Mouse (Mus musculus): ENCODE measurements around the gene Draxin.
"Not testable (repeated sequence)": the region's sequence is repeated elsewhere in the genome, so short reads cannot be mapped to it uniquely, and the experiment has no call there.

The Draxin gene

GRCm38 (mm10) chr4:148056801-148057200 is 73.7 kb downstream of the Draxin start:
- DNase-seq (ENCODE audit: low read depth, low spot score) = no peak

GRCm38 (mm10) chr4:148056246-148056645 is 74.3 kb downstream of the Draxin start:
- DNase-seq (ENCODE audit: low read depth, low spot score) = no peak

GRCm38 (mm10) chr4:148054961-148055695 is 75.4 kb downstream of the Draxin start:
- DNase-seq (ENCODE audit: low read depth, low spot score) = no peak

- no peak for DNase-seq (ENCODE audit: low read depth, low spot score)
These were observed 77.0 kb downstream of the Draxin start for GRCm38 (mm10) chr4:148053417-148053920.

- DNase-seq (ENCODE audit: low read depth, low spot score) = no peak
These were observed 77.5 kb downstream of the Draxin start for GRCm38 (mm10) chr4:148052976-148053375.

GRCm38 (mm10) chr4:148051886-148052285 is 78.6 kb downstream of the Draxin start:
- DNase-seq (ENCODE audit: low read depth, low spot score) = no peak

- DNase-seq (ENCODE audit: low read depth, low spot score) = no peak
These were observed 79.3 kb downstream of the Draxin start for GRCm38 (mm10) chr4:148051046-148051776.

- not testable (repeated sequence) for DNase-seq (ENCODE audit: low read depth, low spot score)
These were observed 80.0 kb downstream of the Draxin start for GRCm38 (mm10) chr4:148050396-148050914.
